Mouse (Mus musculus): ENCODE measurements around the gene Trpm4. TPM values are rescaled to one million over a fixed set of nuclear protein-coding genes. Genes with fewer than 3 reads are reported as not detected.

Gene Trpm4
- total and polyA plus RNA-seq, 2 experiments, result 1.2 to 1.5 TPM

DNA sequence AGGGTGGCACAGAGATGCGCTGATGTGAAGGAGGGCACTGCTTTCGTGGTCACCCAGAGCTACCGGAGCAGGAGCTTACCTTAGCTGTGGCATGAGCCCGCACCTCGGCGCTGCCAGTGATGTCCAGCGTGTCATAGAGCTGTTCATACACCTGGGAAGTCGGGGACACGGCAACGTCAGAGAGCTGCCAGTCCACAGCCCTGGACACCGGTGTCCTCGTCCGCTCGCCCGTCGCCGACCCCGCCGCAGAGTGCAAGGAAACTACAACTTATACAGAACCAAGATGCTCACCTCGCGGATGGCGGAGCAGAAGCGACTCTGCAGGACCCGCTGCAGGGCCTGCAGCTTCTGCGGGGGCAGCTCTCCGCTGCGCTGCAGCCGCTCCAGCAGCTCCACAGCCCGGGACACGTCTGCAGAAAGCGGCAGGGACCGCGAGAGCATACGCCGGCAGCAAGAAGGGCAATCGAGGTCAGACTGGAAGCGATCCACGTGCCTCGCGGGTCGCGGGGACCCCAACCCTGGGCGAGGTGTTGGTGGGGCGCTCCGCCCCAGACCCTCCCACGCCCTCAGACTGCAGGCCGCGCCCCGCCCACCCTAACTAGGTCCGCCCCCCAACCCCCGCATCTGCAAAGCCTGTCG lies 36.4 kb upstream of the Trpm4 start:
- no peak for DNase-seq (ENCODE audit: extremely low read depth, low read depth, low spot score)
- WGBS, result 9% methylated on average over 52 of the region's 52 CpGs
- H3K27ac ChIP-seq (replicated peaks; ENCODE audit: insufficient read depth, low read depth, low read length), result no peak overlapping the region
- H3K4me1 ChIP-seq (ENCODE audit: control insufficient read depth, insufficient read depth, low read length), result no peaks in the 10 kb centered on the region
- no peaks in the 10 kb centered on the region for H3K27me3 ChIP-seq (ENCODE audit: control insufficient read depth, insufficient read depth, low read length)
- no peak for TF ChIP-seq POLR2A (IDR thresholded peaks at IDR 0.05; ENCODE audit: extremely low read depth, insufficient read depth, low read length)
- no peaks in the 10 kb centered on the region for H3K36me3 ChIP-seq (ENCODE audit: control insufficient read depth, insufficient read depth, low read length)
- H3K79me2 ChIP-seq (ENCODE audit: control insufficient read depth, insufficient read depth, low read length), result no peaks in the 10 kb centered on the region
- no peak overlapping the region for H3K9ac ChIP-seq (ENCODE audit: low read depth, low read length)
- H3K4me3 ChIP-seq (ENCODE audit: insufficient read depth, low read depth, low read length), result peak overlapping the region; percentile 53; the same call in 1 of the 2 replicates

DNA sequence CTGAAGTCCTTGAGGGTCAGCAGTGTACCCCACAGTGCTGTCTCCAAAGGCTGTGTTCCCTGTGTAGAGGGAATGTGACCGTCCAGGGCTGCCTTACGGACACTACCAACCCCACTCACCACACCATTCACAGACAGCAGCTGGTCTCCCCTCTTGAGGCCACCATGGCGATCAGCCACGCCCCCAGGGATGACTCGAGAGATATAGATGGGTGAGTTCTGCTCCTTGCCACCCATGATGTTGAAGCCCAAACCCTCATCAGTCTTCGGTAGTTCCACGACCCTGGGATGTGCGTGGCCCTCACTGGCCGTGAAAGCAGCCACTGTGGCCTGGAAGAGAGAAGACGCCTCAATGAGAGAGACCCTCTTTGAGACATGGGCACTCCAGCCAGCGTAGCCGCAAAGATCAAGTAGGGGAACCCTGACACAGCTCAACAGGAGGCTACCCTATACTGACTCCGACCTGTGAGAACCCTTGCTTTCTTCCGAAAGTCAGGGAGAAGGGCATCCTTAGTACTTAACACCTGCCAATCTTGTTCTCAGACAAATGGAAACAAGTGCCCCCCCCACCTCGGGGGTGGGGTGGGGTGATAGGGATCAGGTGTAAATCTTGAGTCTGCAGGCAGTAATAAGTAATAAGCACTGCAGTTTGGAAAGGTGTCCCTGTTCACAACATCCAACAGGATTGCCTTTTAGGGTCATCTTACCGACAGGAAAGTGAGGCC lies 35.6 kb upstream of the Trpm4 start:
- no peaks in the 10 kb centered on the region for H3K4me1 ChIP-seq (ENCODE audit: control insufficient read depth, insufficient read depth, low read length)
- no peak overlapping the region for H3K4me3 ChIP-seq (ENCODE audit: insufficient read depth, low read depth, low read length)
- TF ChIP-seq POLR2A (IDR thresholded peaks at IDR 0.05; ENCODE audit: extremely low read depth, insufficient read depth, low read length) (no peak), CTCF (IDR thresholded peaks at IDR 0.05; ENCODE audit: low read depth, low read length) (no peak)
- H3K9ac ChIP-seq (ENCODE audit: low read depth, low read length), result no peak overlapping the region
- 81% methylated on average over 16 of the region's 16 CpGs for WGBS
- no peak for DNase-seq (ENCODE audit: extremely low read depth, low read depth, low spot score)
- H3K27ac ChIP-seq (replicated peaks; ENCODE audit: insufficient read depth, low read depth, low read length), result no peak overlapping the region
- no peaks in the 10 kb centered on the region for H3K36me3 ChIP-seq (ENCODE audit: control insufficient read depth, insufficient read depth, low read length)
- no peaks in the 10 kb centered on the region for H3K79me2 ChIP-seq (ENCODE audit: control insufficient read depth, insufficient read depth, low read length)
- no peaks in the 10 kb centered on the region for H3K27me3 ChIP-seq (ENCODE audit: control insufficient read depth, insufficient read depth, low read length)

DNA sequence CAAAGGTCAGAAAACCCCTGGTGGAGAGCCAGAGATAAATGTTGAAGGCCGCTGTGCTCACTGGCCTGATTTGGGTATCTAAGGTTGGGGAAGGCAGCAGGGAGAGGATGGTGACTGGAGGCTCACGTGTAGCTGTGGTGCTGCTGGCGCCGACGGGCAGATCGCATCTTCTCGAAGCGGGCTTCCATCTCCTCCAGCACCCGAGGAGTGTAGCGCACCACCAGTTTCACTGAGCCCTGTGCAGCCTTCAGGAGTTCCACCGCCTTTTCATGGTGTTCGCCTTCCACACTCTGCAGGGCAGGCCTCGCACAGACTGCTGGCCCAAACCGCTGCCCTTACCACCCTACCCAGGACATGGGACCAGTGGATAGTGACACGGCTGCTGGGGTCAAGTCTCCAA lies 34.6 kb upstream of the Trpm4 start:
- Histone ChIP-seq H3K36me3 (ENCODE audit: control insufficient read depth, insufficient read depth, low read length) (no peaks in the 10 kb centered on the region), H3K4me3 (ENCODE audit: insufficient read depth, low read depth, low read length) (no peak overlapping the region), H3K27me3 (ENCODE audit: control insufficient read depth, insufficient read depth, low read length) (no peaks in the 10 kb centered on the region), H3K79me2 (ENCODE audit: control insufficient read depth, insufficient read depth, low read length) (no peaks in the 10 kb centered on the region), H3K27ac (replicated peaks; ENCODE audit: insufficient read depth, low read depth, low read length) (no peak overlapping the region), H3K4me1 (ENCODE audit: control insufficient read depth, insufficient read depth, low read length) (no peaks in the 10 kb centered on the region), H3K9ac (ENCODE audit: low read depth, low read length) (no peak overlapping the region)
- DNase-seq (ENCODE audit: extremely low read depth, low read depth, low spot score), result no peak
- TF ChIP-seq CTCF (IDR thresholded peaks at IDR 0.05; ENCODE audit: low read depth, low read length) (no peak), POLR2A (IDR thresholded peaks at IDR 0.05; ENCODE audit: extremely low read depth, insufficient read depth, low read length) (no peak)
- 93% methylated on average over 15 of the region's 15 CpGs for WGBS

DNA sequence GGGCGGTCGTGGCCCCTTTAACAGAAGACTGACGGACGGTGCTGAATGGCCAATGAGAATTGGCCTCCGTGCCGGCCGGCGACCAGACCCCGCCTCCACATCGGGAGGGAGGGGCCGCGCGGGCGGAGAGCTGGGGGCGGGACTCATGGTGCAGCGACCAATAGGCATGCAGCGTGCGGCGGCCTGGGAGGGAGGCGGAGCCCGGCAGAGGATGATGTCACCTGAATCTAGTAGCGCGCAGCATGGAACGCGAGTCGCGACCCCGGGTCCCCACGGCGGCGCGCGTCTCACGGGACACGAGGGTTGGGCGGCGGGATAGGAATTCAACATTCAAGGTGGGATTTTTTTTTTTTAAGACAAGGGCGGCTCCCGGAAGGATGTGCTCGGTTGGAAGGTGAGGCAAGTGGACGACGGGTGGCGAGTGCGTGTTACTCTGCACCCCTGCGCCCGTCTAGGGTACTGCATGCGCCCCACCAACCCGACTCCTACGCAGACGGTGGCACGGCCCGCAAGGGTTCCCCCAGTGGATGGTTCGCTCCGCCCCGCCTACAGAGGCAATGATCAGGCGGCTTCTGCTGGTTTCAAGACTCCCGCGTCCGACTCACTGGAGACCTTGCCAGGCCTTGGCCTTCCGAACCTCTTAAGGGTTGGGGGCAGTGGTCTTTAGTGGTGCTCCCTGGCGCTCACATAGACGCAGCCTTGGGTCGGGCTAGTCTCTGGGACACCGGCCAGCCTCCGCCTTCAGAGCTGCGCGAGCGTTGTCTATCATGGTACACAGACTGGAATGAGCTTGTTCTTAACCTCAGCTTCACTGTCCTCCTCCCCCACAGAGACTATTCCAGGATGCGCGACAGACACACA lies 33.7 kb upstream of the Trpm4 start:
- Histone ChIP-seq H3K4me3 (ENCODE audit: insufficient read depth, low read depth, low read length) (peak overlapping the region; percentile 58), H3K27ac (replicated peaks; ENCODE audit: insufficient read depth, low read depth, low read length) (no peak overlapping the region), H3K4me1 (ENCODE audit: control insufficient read depth, insufficient read depth, low read length) (no peaks in the 10 kb centered on the region), H3K36me3 (ENCODE audit: control insufficient read depth, insufficient read depth, low read length) (no peaks in the 10 kb centered on the region), H3K9ac (ENCODE audit: low read depth, low read length) (peak overlapping the region; percentile 60), H3K27me3 (ENCODE audit: control insufficient read depth, insufficient read depth, low read length) (no peaks in the 10 kb centered on the region), H3K79me2 (ENCODE audit: control insufficient read depth, insufficient read depth, low read length) (no peaks in the 10 kb centered on the region)
- peak; percentile 70 for DNase-seq (ENCODE audit: extremely low read depth, low read depth, low spot score)
- TF ChIP-seq CTCF (IDR thresholded peaks at IDR 0.05; ENCODE audit: low read depth, low read length) (peak; percentile 77), POLR2A (IDR thresholded peaks at IDR 0.05; ENCODE audit: extremely low read depth, insufficient read depth, low read length) (no peak)
- 1% methylated on average over 70 of the region's 70 CpGs for WGBS

DNA sequence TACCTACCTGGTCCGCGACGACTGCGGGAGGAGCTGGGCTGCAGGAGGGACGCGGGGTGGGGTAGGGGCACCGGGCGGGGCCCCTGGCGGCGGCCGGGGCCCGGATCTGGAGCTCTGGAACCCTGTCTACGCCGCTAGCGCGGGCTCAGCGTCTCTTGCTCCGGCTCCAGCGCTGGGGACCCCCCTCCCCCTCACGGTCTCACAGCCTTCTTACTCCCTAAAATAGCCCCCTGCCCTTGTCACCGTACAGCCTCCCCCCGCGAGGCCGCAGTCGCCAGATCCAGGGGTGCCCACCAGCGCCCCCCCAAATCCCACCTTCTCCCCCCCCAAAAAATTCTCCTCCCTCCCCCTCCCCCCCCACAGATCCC lies 33.1 kb upstream of the Trpm4 start, which contains the start of gene Ppfia3:
Gene Ppfia3 (minus strand): TSS at position 368 of the 368 bp plus-strand sequence.
- no peak for TF ChIP-seq CTCF (IDR thresholded peaks at IDR 0.05; ENCODE audit: low read depth, low read length)
- no peak for TF ChIP-seq POLR2A (IDR thresholded peaks at IDR 0.05; ENCODE audit: extremely low read depth, insufficient read depth, low read length)
- Histone ChIP-seq H3K27me3 (ENCODE audit: control insufficient read depth, insufficient read depth, low read length) (peaks cover 6% of the 10 kb centered on the region), H3K27ac (replicated peaks; ENCODE audit: insufficient read depth, low read depth, low read length) (no peak within 1 kb of the TSS)

More for the DNA sequence above, 33.1 kb upstream of the Trpm4 start, which contains the start of gene Ppfia3:
- 1% methylated on average over 26 of the region's 26 CpGs for WGBS
- no peaks in the 10 kb centered on the region for H3K79me2 ChIP-seq (ENCODE audit: control insufficient read depth, insufficient read depth, low read length)
- peak within 1 kb of the TSS; percentile 60 for H3K9ac ChIP-seq (ENCODE audit: low read depth, low read length)
- H3K36me3 ChIP-seq (ENCODE audit: control insufficient read depth, insufficient read depth, low read length), result no peaks in the 10 kb centered on the region
- H3K4me3 ChIP-seq (ENCODE audit: insufficient read depth, low read depth, low read length), result peak within 1 kb of the TSS; percentile 58
- H3K4me1 ChIP-seq (ENCODE audit: control insufficient read depth, insufficient read depth, low read length), result peaks cover under 1% of the 10 kb centered on the region; the same call in 1 of the 2 replicates
- no peak for DNase-seq (ENCODE audit: extremely low read depth, low read depth, low spot score)
